In the genomic region with DNA sequence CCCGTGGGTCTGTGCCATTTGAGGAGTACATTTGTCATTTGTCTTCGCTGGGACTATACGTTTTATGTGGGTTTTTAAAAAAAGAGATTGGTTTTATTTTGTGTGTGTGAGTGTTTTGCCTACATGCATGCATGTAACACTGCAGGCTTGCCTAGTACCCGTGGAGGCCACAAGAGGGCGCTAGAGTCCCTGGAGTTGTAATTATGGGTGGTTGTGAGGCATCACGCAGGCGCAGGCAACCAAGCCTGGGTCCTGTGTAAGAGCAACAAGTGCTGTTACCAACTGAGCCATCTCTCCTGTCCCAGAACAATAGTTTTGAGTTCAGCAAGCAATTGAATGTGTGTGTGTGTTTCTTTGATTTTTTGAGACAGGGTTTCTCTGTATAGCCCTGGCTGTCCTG, we compare ENCODE assay signal across 12 mouse cellular contexts. TPM values are rescaled to one million over a fixed set of nuclear protein-coding genes. Genes with fewer than 3 reads are reported as not detected.
DNase-seq lines count a peak whose midpoint lies in the region; ATAC-seq and TF ChIP-seq lines count a peak whose summit lies in the region.
"Had no signal": no experiment of that assay in that cellular context is flagged by ENCODE, and none has a peak within 500 bp of the region (broad histone marks: within the 10 kb centered on the region; RNA-seq: fewer than 3 reads in every experiment).

No protein-coding gene starts in this region.

- no peak overlapping the region for H3K4me3 ChIP-seq in liver, embryonic 11.5 days (ENCODE audit: low read depth, low read length)
- no peak overlapping the region for H3K4me3 ChIP-seq in small intestine, adult 2 months (ENCODE audit: low read depth, low read length)
- H3K4me3 ChIP-seq in neural tube, embryonic 15.5 days (replicated peaks), result no peak overlapping the region
- H3K4me3 ChIP-seq in heart, embryonic 12.5 days, result no peak overlapping the region
- H3K4me3 ChIP-seq: heart, embryonic 13.5 days; limb, embryonic 13.5 days; midbrain, embryonic 13.5 days had no signal

- WGBS in liver, embryonic 11.5 days, result 57% methylated on average over 7 of the region's 7 CpGs
- 72% methylated on average over 7 of the region's 7 CpGs for WGBS in small intestine, adult 2 months
- 64% methylated on average over 7 of the region's 7 CpGs for WGBS in neural tube, embryonic 15.5 days
- WGBS in heart, embryonic 12.5 days, result 59% methylated on average over 7 of the region's 7 CpGs

- no peak overlapping the region for H3K4me2 ChIP-seq in liver, embryonic 11.5 days
- H3K4me2 ChIP-seq in neural tube, embryonic 15.5 days, result no peak overlapping the region
- H3K4me2 ChIP-seq in heart, embryonic 12.5 days, result no peak overlapping the region
- H3K4me2 ChIP-seq: heart, embryonic 13.5 days; limb, embryonic 13.5 days; midbrain, embryonic 13.5 days had no signal

- no peak overlapping the region for H3K27ac ChIP-seq in liver, embryonic 11.5 days (ENCODE audit: low read depth, low read length)
- H3K27ac ChIP-seq in small intestine, adult 2 months (ENCODE audit: insufficient read depth, low read depth, low read length), result no peak overlapping the region
- H3K27ac ChIP-seq in neural tube, embryonic 15.5 days (replicated peaks), result no peak overlapping the region
- H3K27ac ChIP-seq in heart, embryonic 12.5 days (ENCODE audit: poor library complexity, severe bottlenecking), result no peak overlapping the region
- H3K27ac ChIP-seq: heart, embryonic 13.5 days; limb, embryonic 13.5 days; midbrain, embryonic 13.5 days had no signal

- H3K9ac ChIP-seq in liver, embryonic 11.5 days (ENCODE audit: low read depth, low read length), result no peak overlapping the region
- no peak overlapping the region for H3K9ac ChIP-seq in neural tube, embryonic 15.5 days (replicated peaks)
- H3K9ac ChIP-seq in heart, embryonic 12.5 days, result no peak overlapping the region
- H3K9ac ChIP-seq: heart, embryonic 13.5 days; limb, embryonic 13.5 days; midbrain, embryonic 13.5 days had no signal

- 0 out of 2 replicates have a peak, but pooled peaks cover 2% of the 10 kb centered on the region for H3K4me1 ChIP-seq in liver, embryonic 11.5 days (replicated peaks; ENCODE audit: control insufficient read depth, insufficient read depth, low read length)
- H3K4me1 ChIP-seq in small intestine, adult 2 months (ENCODE audit: control insufficient read depth, insufficient read depth, insufficient read length, low read length), result no peaks in the 10 kb centered on the region
- no peaks in the 10 kb centered on the region for H3K4me1 ChIP-seq in neural tube, embryonic 15.5 days
- peaks cover 6% of the 10 kb centered on the region for H3K4me1 ChIP-seq in heart, embryonic 12.5 days (replicated peaks)
- H3K4me1 ChIP-seq: limb, embryonic 13.5 days; midbrain, embryonic 13.5 days had no signal

- no peak for ATAC-seq in liver, embryonic 11.5 days (replicated peaks; ENCODE audit: low FRiP score)
- no peak for ATAC-seq in Patski
- no peak for ATAC-seq in neural tube, embryonic 15.5 days (ENCODE audit: low FRiP score)
- no peak for ATAC-seq in heart, embryonic 12.5 days (ENCODE audit: insufficient number of reproducible peaks, low FRiP score)
- ATAC-seq: midbrain, embryonic 13.5 days had no signal

- TF ChIP-seq POLR2A in small intestine, adult 2 months (IDR thresholded peaks at IDR 0.05; ENCODE audit: low read depth, low read length), result no peak

- POLR2A ChIA-PET in Patski (lab: Charles Lee), result no interaction called here

- no peaks in the 10 kb centered on the region for H3K9me3 ChIP-seq in liver, embryonic 11.5 days (ENCODE audit: control insufficient read depth, low read length)
- no peaks in the 10 kb centered on the region for H3K9me3 ChIP-seq in neural tube, embryonic 15.5 days (replicated peaks)
- no peaks in the 10 kb centered on the region for H3K9me3 ChIP-seq in heart, embryonic 12.5 days (replicated peaks)
- H3K9me3 ChIP-seq: heart, embryonic 13.5 days; limb, embryonic 13.5 days; midbrain, embryonic 13.5 days had no signal

- in situ Hi-C loops in Patski (cut with MboI; ENCODE audit: low pct_unique_long_range_greater_than_20kb), result no loop called here

- H3K36me3 ChIP-seq in liver, embryonic 11.5 days (ENCODE audit: control insufficient read depth, insufficient read depth, low read length), result no peaks in the 10 kb centered on the region
- H3K36me3 ChIP-seq in small intestine, adult 2 months (ENCODE audit: control insufficient read depth, insufficient read depth, low read length), result no peaks in the 10 kb centered on the region
- H3K36me3 ChIP-seq in neural tube, embryonic 15.5 days, result no peaks in the 10 kb centered on the region
- H3K36me3 ChIP-seq in heart, embryonic 12.5 days, result no peaks in the 10 kb centered on the region
- H3K36me3 ChIP-seq: heart, embryonic 13.5 days; limb, embryonic 13.5 days; midbrain, embryonic 13.5 days had no signal

- no peaks in the 10 kb centered on the region for H3K27me3 ChIP-seq in liver, embryonic 11.5 days (replicated peaks; ENCODE audit: control insufficient read depth, insufficient read depth, low read length)
- no peaks in the 10 kb centered on the region for H3K27me3 ChIP-seq in Patski
- H3K27me3 ChIP-seq in small intestine, adult 2 months (ENCODE audit: control insufficient read depth, insufficient read depth, low read length), result no peaks in the 10 kb centered on the region
- no peaks in the 10 kb centered on the region for H3K27me3 ChIP-seq in neural tube, embryonic 15.5 days (replicated peaks)
- H3K27me3 ChIP-seq in heart, embryonic 12.5 days (replicated peaks), result no peaks in the 10 kb centered on the region
- H3K27me3 ChIP-seq: heart, embryonic 13.5 days; limb, embryonic 13.5 days; midbrain, embryonic 13.5 days had no signal

- CTCF ChIA-PET in Patski (lab: Charles Lee), result no interaction called here

- DNase-seq in adrenal gland, postnatal 14 days, result peak; percentile 47
- DNase-seq in adrenal gland, postnatal 10 days, result no peak
- DNase-seq in liver, result peak; percentile 44
- DNase-seq in liver, embryonic 11.5 days (ENCODE audit: low spot score), result no peak
- DNase-seq in Patski (ENCODE audit: low read depth, low spot score), result no peak

- peak; percentile 60 for TF ChIP-seq CTCF in Patski (IDR thresholded peaks at IDR 0.05)
- peak; percentile 65; the same call in 1 of the 2 replicates for TF ChIP-seq CTCF in small intestine, adult 2 months (IDR thresholded peaks at IDR 0.05; ENCODE audit: extremely low read depth, insufficient read length, insufficient replicate concordance, low read depth, low read length)

RNA-seq across cellular contexts. Expression of a gene that starts 13.8 kb away (rescaled TPM):
- total RNA-seq in adrenal gland, postnatal 14 days (2021), result 136 TPM in 2 replicates
- total RNA-seq in adrenal gland, postnatal 10 days (2021), result 100 to 1,000 TPM; 164 to 186 TPM
- 241 and 251 TPM in 2 replicates for polyA plus RNA-seq in liver, embryonic 11.5 days (2014; fragmentation: Nextera tagmentation; extraction: Ambion mirVana)
- polyA plus RNA-seq in Patski (2021), result 280 TPM
- polyA plus RNA-seq in small intestine, adult 2 months (2012; rRNA removed), result 106 and 261 TPM in 2 replicates
- polyA plus RNA-seq in neural tube, embryonic 15.5 days (2015; fragmentation: Nextera tagmentation; extraction: Ambion mirVana), result 339 and 354 TPM in 2 replicates
- polyA plus RNA-seq in heart, embryonic 12.5 days (2016; fragmentation: Nextera tagmentation; extraction: Ambion mirVana), result 245 and 251 TPM in 2 replicates

RNA-seq across cellular contexts. Expression of a gene that starts 27.1 kb away (rescaled TPM):
- 13.5 and 14.7 TPM in 2 replicates for total RNA-seq in adrenal gland, postnatal 14 days (2021)
- total RNA-seq in adrenal gland, postnatal 10 days (2021), result 10 to 100 TPM; 10.7 to 13.6 TPM
- 2.5 and 2.8 TPM in 2 replicates for polyA plus RNA-seq in liver, embryonic 11.5 days (2014; fragmentation: Nextera tagmentation; extraction: Ambion mirVana)
- polyA plus RNA-seq in Patski (2021), result 0.22 TPM
- polyA plus RNA-seq in small intestine, adult 2 months (2012; rRNA removed), result 313 and 657 TPM in 2 replicates
- 0.67 and 1.0 TPM in 2 replicates for polyA plus RNA-seq in neural tube, embryonic 15.5 days (2015; fragmentation: Nextera tagmentation; extraction: Ambion mirVana)
- 1.9 and 2.1 TPM in 2 replicates for polyA plus RNA-seq in heart, embryonic 12.5 days (2016; fragmentation: Nextera tagmentation; extraction: Ambion mirVana)
- polyA plus RNA-seq: forebrain, embryonic 11.5 days had no signal

RNA-seq across cellular contexts. Expression of a gene that starts 31.3 kb away (rescaled TPM):
- 24.9 and 26.4 TPM in 2 replicates for total RNA-seq in adrenal gland, postnatal 14 days (2021)
- 10 to 100 TPM; 24.5 to 27.5 TPM for total RNA-seq in adrenal gland, postnatal 10 days (2021)
- 28.5 and 32.4 TPM in 2 replicates for polyA plus RNA-seq in liver, embryonic 11.5 days (2014; fragmentation: Nextera tagmentation; extraction: Ambion mirVana)
- polyA plus RNA-seq in Patski (2021), result 73.2 TPM
- 11.1 and 13.3 TPM in 2 replicates for polyA plus RNA-seq in small intestine, adult 2 months (2012; rRNA removed)
- 106 and 115 TPM in 2 replicates for polyA plus RNA-seq in neural tube, embryonic 15.5 days (2015; fragmentation: Nextera tagmentation; extraction: Ambion mirVana)
- polyA plus RNA-seq in heart, embryonic 12.5 days (2016; fragmentation: Nextera tagmentation; extraction: Ambion mirVana), result 36.9 and 40.9 TPM in 2 replicates

RNA-seq across cellular contexts. Expression of a gene that starts 47.5 kb away (rescaled TPM):
- total RNA-seq in adrenal gland, postnatal 14 days (2021), result 54.9 and 57.8 TPM in 2 replicates
- total RNA-seq in adrenal gland, postnatal 10 days (2021), result 10 to 100 TPM; 43.5 to 49.6 TPM
- 28.7 and 29.2 TPM in 2 replicates for polyA plus RNA-seq in liver, embryonic 11.5 days (2014; fragmentation: Nextera tagmentation; extraction: Ambion mirVana)
- 202 TPM for polyA plus RNA-seq in Patski (2021)
- polyA plus RNA-seq in small intestine, adult 2 months (2012; rRNA removed), result 17.1 and 21.6 TPM in 2 replicates
- polyA plus RNA-seq in neural tube, embryonic 15.5 days (2015; fragmentation: Nextera tagmentation; extraction: Ambion mirVana), result 36.4 and 39.0 TPM in 2 replicates
- 42.7 and 48.6 TPM in 2 replicates for polyA plus RNA-seq in heart, embryonic 12.5 days (2016; fragmentation: Nextera tagmentation; extraction: Ambion mirVana)

RNA-seq across cellular contexts. Expression of a gene that starts 48.5 kb away (rescaled TPM):
- total RNA-seq in adrenal gland, postnatal 14 days (2021), result 64.8 and 72.1 TPM in 2 replicates
- 10 to 100 TPM; 60.1 to 61.0 TPM for total RNA-seq in adrenal gland, postnatal 10 days (2021)
- 93.8 and 97.2 TPM in 2 replicates for polyA plus RNA-seq in liver, embryonic 11.5 days (2014; fragmentation: Nextera tagmentation; extraction: Ambion mirVana)
- polyA plus RNA-seq in Patski (2021), result 99.6 TPM
- polyA plus RNA-seq in small intestine, adult 2 months (2012; rRNA removed), result 47.6 and 92.2 TPM in 2 replicates
- 126 and 137 TPM in 2 replicates for polyA plus RNA-seq in neural tube, embryonic 15.5 days (2015; fragmentation: Nextera tagmentation; extraction: Ambion mirVana)
- 74.4 and 78.1 TPM in 2 replicates for polyA plus RNA-seq in heart, embryonic 12.5 days (2016; fragmentation: Nextera tagmentation; extraction: Ambion mirVana)

Comparison
In these comparisons a context has a peak if more than half of its experiments do, and no peak if none do; other contexts are left out.
1. DNase-seq: peak in adrenal gland, postnatal 14 days (single experiment) and liver (single experiment); none in adrenal gland, postnatal 10 days (single experiment), liver, embryonic 11.5 days (single experiment) and Patski (single experiment).
2. RNA of a gene that starts 27.1 kb away (polyA plus RNA-seq): 313 to 657 TPM in small intestine, adult 2 months; 2.5 to 2.8 TPM in liver, embryonic 11.5 days, 1.9 to 2.1 TPM in heart, embryonic 12.5 days, 0.67 to 1.0 TPM in neural tube, embryonic 15.5 days and 0.22 TPM in Patski (single experiment); every median in the first group is over 10 times any median in the second.